Mouse (Mus musculus) midbrain, embryonic 12.5 days (tissue): ENCODE measurements around the gene Galp. TPM values are rescaled to one million over a fixed set of nuclear protein-coding genes. Genes with fewer than 3 reads are reported as not detected.

ENCODE experiments used
- ATAC-seq: fragments of 200-750 bp; cut with Nextera tagmentation; 2 replicates; pipeline ENCODE4 v1.8.0; 2017; ENCODE audit warnings: low read depth, moderate TSS enrichment, moderate library complexity; ENCODE audit not compliant: low FRiP score
- H3K27ac ChIP-seq: fragments of 300-500 bp; sonication (generic); replicated peaks from 2 replicates; pipeline ENCODE4 v1.5.1; 2016; ENCODE audit warnings: mild to moderate bottlenecking
- H3K27me3 ChIP-seq: fragments of 300-500 bp; sonication (generic); 2 replicates; pipeline ENCODE4 v1.6.1; 2016; ENCODE audit warnings: mild to moderate bottlenecking
- H3K36me3 ChIP-seq: fragments of 300-500 bp; sonication (generic); 2 replicates; pipeline ENCODE4 v1.6.1; 2016
- H3K4me1 ChIP-seq: fragments of 300-500 bp; sonication (generic); 2 replicates; pipeline ENCODE4 v1.6.1; 2016
- H3K4me2 ChIP-seq: fragments of 300-500 bp; sonication (generic); replicated peaks from 2 replicates; pipeline ENCODE4 v1.6.1; 2016; ENCODE audit warnings: mild to moderate bottlenecking, moderate library complexity
- H3K4me3 ChIP-seq: fragments of 300-500 bp; sonication (generic); 2 replicates; pipeline ENCODE4 v1.5.1; 2016; ENCODE audit warnings: mild to moderate bottlenecking
- H3K9ac ChIP-seq: fragments of 300-500 bp; sonication (generic); replicated peaks from 2 replicates; pipeline ENCODE4 v1.6.1; 2016; ENCODE audit warnings: mild to moderate bottlenecking, moderate library complexity
- H3K9me3 ChIP-seq: fragments of 300-500 bp; sonication (generic); 2 replicates; pipeline ENCODE4 v1.6.1; 2016; ENCODE audit warnings: mild to moderate bottlenecking
- WGBS: fragments of 180-500 bp; shearing (Covaris S2); methylation state at CpG from one replicate; pipeline ENCODE4 v1.1.7; 2016; 5-methylcytosine and 5-hydroxymethylcytosine counted together
- polyA plus RNA-seq: library from polyadenylated mRNA; unstranded; fragments of >200 nt; fragmentation: Nextera tagmentation; extraction: Ambion mirVana; gene quantifications from 2 replicates; pipeline ENCODE4 v1.2.1, GENCODE M21; 2016

Galp gene
- polyA plus RNA-seq, 1 experiment from 2014 or later: not detected

- H3K9ac ChIP-seq: no peak overlapping the region
- 74% methylated on average over 4 of the region's 4 CpGs for WGBS
Measured at GRCm38 (mm10) chr7:6262984-6263383, 66.1 kb downstream of the Galp start.

GRCm38 (mm10) chr7:6265695-6266094 lies 68.8 kb downstream of the Galp start:
- no peaks in the 10 kb centered on the region; the same call in 1 of the 2 replicates for H3K9me3 ChIP-seq
- ATAC-seq: no peak
- no peak overlapping the region for H3K4me3 ChIP-seq
- no peaks in the 10 kb centered on the region for H3K27me3 ChIP-seq
- H3K36me3 ChIP-seq: no peaks in the 10 kb centered on the region
- no peak overlapping the region for H3K27ac ChIP-seq
- WGBS: 58% methylated on average over 8 of the region's 8 CpGs
- H3K4me1 ChIP-seq: no peaks in the 10 kb centered on the region
- no peak overlapping the region for H3K9ac ChIP-seq
- no peak overlapping the region for H3K4me2 ChIP-seq

More at GRCm38 (mm10) chr7:6262984-6263383, 66.1 kb downstream of the Galp start:
- H3K9me3 ChIP-seq: no peaks in the 10 kb centered on the region; the same call in 1 of the 2 replicates
- ATAC-seq: no peak
- H3K27me3 ChIP-seq: no peaks in the 10 kb centered on the region
- H3K27ac ChIP-seq: no peak overlapping the region
- H3K4me2 ChIP-seq: no peak overlapping the region
- no peak overlapping the region for H3K4me3 ChIP-seq
- no peaks in the 10 kb centered on the region for H3K36me3 ChIP-seq
- H3K4me1 ChIP-seq: no peaks in the 10 kb centered on the region

Other genes with a start within 250 kb of the Galp start
- not detected in 2 replicates for gene Vmn1r65, start 186.1 kb upstream of the Galp start, polyA plus RNA-seq
- gene Nlrp4c, start 151.9 kb upstream of the Galp start, polyA plus RNA-seq: not detected in 2 replicates
- 33.1 and 33.4 TPM in 2 replicates for gene Zfp787, start 41.1 kb upstream of the Galp start, polyA plus RNA-seq
- gene Zfp444, start 24.9 kb upstream of the Galp start, polyA plus RNA-seq: 87.1 and 88.4 TPM in 2 replicates
- not detected in 2 replicates for gene Zscan5b, start 25.2 kb downstream of the Galp start, polyA plus RNA-seq
- gene Epp13, start 55.6 kb downstream of the Galp start, polyA plus RNA-seq: not detected in 2 replicates
- 11.4 and 14.2 TPM in 2 replicates for gene Zfp667, start 89.5 kb downstream of the Galp start, polyA plus RNA-seq
- gene Zfp583, start 134.2 kb downstream of the Galp start, polyA plus RNA-seq: 7.9 and 8.7 TPM in 2 replicates
- 4.5 and 4.8 TPM in 2 replicates for gene Gm3854, start 146.7 kb downstream of the Galp start, polyA plus RNA-seq
- gene Zfp78, start 166.2 kb downstream of the Galp start, polyA plus RNA-seq: 2.4 and 3.1 TPM in 2 replicates
- 14.8 and 16.0 TPM in 2 replicates for gene Zfp28, start 186.2 kb downstream of the Galp start, polyA plus RNA-seq
- gene Smim17, start 201.6 kb downstream of the Galp start, polyA plus RNA-seq: 0.85 and 1.1 TPM in 2 replicates
- gene Gm20715, start 213.2 kb downstream of the Galp start, polyA plus RNA-seq: not detected in 2 replicates
- gene Olfr1344, start 241.6 kb downstream of the Galp start, polyA plus RNA-seq: not detected in 2 replicates